Mouse (Mus musculus): ENCODE results near the gene Bpifa2. TPM values are rescaled to one million over a fixed set of nuclear protein-coding genes. Genes with fewer than 3 reads are reported as not detected.

The Bpifa2 gene
- polyA plus RNA-seq (2017; shearing (Covaris generic)), result not detected

GRCm38 (mm10) chr2:154007965-154008364, at the start of gene Bpifa2:
Gene Bpifa2, plus strand, starts transcription at chr2:154008265.

GRCm38 (mm10) chr2:153974582-153974981, 33.5 kb upstream of the Bpifa2 start, which contains the start of gene Bpifa6:
Gene Bpifa6, plus strand, starts transcription at chr2:153974945.

Other genes starting within 250 kb of the Bpifa2 start
- gene Efcab8, start 228.3 kb upstream of the Bpifa2 start, polyA plus RNA-seq (2017; shearing (Covaris generic)), result 0.46 TPM
- not detected for gene Sun5, start 137.2 kb upstream of the Bpifa2 start, polyA plus RNA-seq (2017; shearing (Covaris generic))
- not detected for gene Bpifb2, start 133.2 kb upstream of the Bpifa2 start, polyA plus RNA-seq (2017; shearing (Covaris generic))
- gene Bpifb6, start 107.9 kb upstream of the Bpifa2 start, polyA plus RNA-seq (2017; shearing (Covaris generic)), result not detected
- gene Bpifb3, start 90.0 kb upstream of the Bpifa2 start, polyA plus RNA-seq (2017; shearing (Covaris generic)), result not detected
- gene Bpifb4, start 70.1 kb upstream of the Bpifa2 start, polyA plus RNA-seq (2017; shearing (Covaris generic)), result not detected
- gene Bpifa6, start 33.3 kb upstream of the Bpifa2 start, polyA plus RNA-seq (2017; shearing (Covaris generic)), result not detected
- not detected for gene Bpifa3, start 122.1 kb downstream of the Bpifa2 start, polyA plus RNA-seq (2017; shearing (Covaris generic))
- not detected for gene Bpifa1, start 134.6 kb downstream of the Bpifa2 start, polyA plus RNA-seq (2017; shearing (Covaris generic))
- gene Bpifa5, start 154.3 kb downstream of the Bpifa2 start, polyA plus RNA-seq (2017; shearing (Covaris generic)), result not detected
- not detected for gene Bpifb1, start 182.6 kb downstream of the Bpifa2 start, polyA plus RNA-seq (2017; shearing (Covaris generic))
- not detected for gene Bpifb5, start 215.5 kb downstream of the Bpifa2 start, polyA plus RNA-seq (2017; shearing (Covaris generic))
- gene Bpifb9a, start 249.6 kb downstream of the Bpifa2 start, polyA plus RNA-seq (2017; shearing (Covaris generic)), result not detected